Mouse (Mus musculus): ENCODE results near the gene Asrgl1. TPM values are rescaled to one million over a fixed set of nuclear protein-coding genes. Genes with fewer than 3 reads are reported as not detected.
A peak's percentile ranks its signal among the peaks of the same experiment; 100 is the strongest.

Gene Asrgl1
- polyA plus RNA-seq, 1 experiment from 2014 or later = 10.7 TPM

GRCm38 (mm10) chr19:9081311-9082190 is 53.9 kb downstream of the Asrgl1 start:
- H3K27ac ChIP-seq (ENCODE audit: low read depth) = peak overlapping the region; percentile 3; the same call in 1 of the 2 replicates
- H3K4me1 ChIP-seq (replicated peaks; ENCODE audit: control insufficient read depth, insufficient read depth, low read length) = peaks cover 14% of the 10 kb centered on the region
- H3K9ac ChIP-seq (ENCODE audit: low read length) = no peak overlapping the region
- no peaks in the 10 kb centered on the region for H3K27me3 ChIP-seq (replicated peaks; ENCODE audit: control insufficient read depth, insufficient read depth, low read length)
- H3K4me3 ChIP-seq (ENCODE audit: low read depth, low read length) = no peak overlapping the region
- peak; percentile 41 for ATAC-seq (replicated peaks; ENCODE audit: low FRiP score, low TSS enrichment, low read depth)
- 74% methylated on average over 14 of the region's 14 CpGs for WGBS
- DNase-seq (ENCODE audit: low spot score) = no peak
- H3K36me3 ChIP-seq (ENCODE audit: control insufficient read depth, insufficient read depth, low read length) = no peaks in the 10 kb centered on the region
- no peak overlapping the region for H3K4me2 ChIP-seq (ENCODE audit: low read length)
- no peaks in the 10 kb centered on the region for H3K9me3 ChIP-seq (ENCODE audit: control insufficient read depth, low read length)

- Histone ChIP-seq H3K27ac (ENCODE audit: low read depth) (peak overlapping the region; percentile 44; the same call in 1 of the 2 replicates), H3K4me2 (ENCODE audit: low read length) (no peak overlapping the region), H3K4me3 (ENCODE audit: low read depth, low read length) (no peak overlapping the region), H3K36me3 (ENCODE audit: control insufficient read depth, insufficient read depth, low read length) (no peaks in the 10 kb centered on the region), H3K9me3 (ENCODE audit: control insufficient read depth, low read length) (no peaks in the 10 kb centered on the region), H3K4me1 (replicated peaks; ENCODE audit: control insufficient read depth, insufficient read depth, low read length) (peaks cover 14% of the 10 kb centered on the region), H3K27me3 (replicated peaks; ENCODE audit: control insufficient read depth, insufficient read depth, low read length) (no peaks in the 10 kb centered on the region), H3K9ac (ENCODE audit: low read length) (no peak overlapping the region)
- DNase-seq (ENCODE audit: low spot score) = no peak
- 12% methylated on average over 7 of the region's 7 CpGs for WGBS
- no peak for ATAC-seq (replicated peaks; ENCODE audit: low FRiP score, low TSS enrichment, low read depth)
These were observed 55.5 kb downstream of the Asrgl1 start for GRCm38 (mm10) chr19:9079916-9080315.

GRCm38 (mm10) chr19:9076982-9077660 is 58.3 kb downstream of the Asrgl1 start:
- no peaks in the 10 kb centered on the region for H3K9me3 ChIP-seq (ENCODE audit: control insufficient read depth, low read length)
- H3K9ac ChIP-seq (ENCODE audit: low read length) = no peak overlapping the region
- no peaks in the 10 kb centered on the region for H3K36me3 ChIP-seq (ENCODE audit: control insufficient read depth, insufficient read depth, low read length)
- H3K27ac ChIP-seq (ENCODE audit: low read depth) = no peak overlapping the region
- WGBS = 58% methylated on average over 4 of the region's 4 CpGs
- H3K27me3 ChIP-seq (replicated peaks; ENCODE audit: control insufficient read depth, insufficient read depth, low read length) = no peaks in the 10 kb centered on the region
- no peak overlapping the region for H3K4me2 ChIP-seq (ENCODE audit: low read length)
- ATAC-seq (replicated peaks; ENCODE audit: low FRiP score, low TSS enrichment, low read depth) (no peak), DNase-seq (ENCODE audit: low spot score) (no peak)
- peaks cover 26% of the 10 kb centered on the region for H3K4me1 ChIP-seq (replicated peaks; ENCODE audit: control insufficient read depth, insufficient read depth, low read length)
- no peak overlapping the region for H3K4me3 ChIP-seq (ENCODE audit: low read depth, low read length)

DNA sequence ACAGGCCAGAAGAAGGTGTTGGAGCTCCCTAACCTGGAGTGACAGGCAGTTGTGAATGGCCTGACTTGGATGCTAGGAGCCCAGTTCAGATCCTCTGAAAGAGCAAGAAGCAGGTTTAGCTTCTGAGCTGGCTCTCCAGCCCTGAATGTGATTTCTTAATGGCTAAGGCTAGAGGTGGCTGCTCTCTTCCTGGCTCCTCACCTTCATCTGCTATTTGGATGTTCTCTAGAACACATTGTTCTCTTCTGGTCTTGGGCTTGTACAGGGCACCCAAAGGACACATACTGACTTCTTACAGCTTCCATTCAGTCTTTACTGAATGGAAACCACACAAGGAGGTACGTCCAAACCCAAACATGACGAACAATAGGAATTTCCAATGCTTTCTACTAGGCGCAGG is 59.4 kb downstream of the Asrgl1 start:
- Histone ChIP-seq H3K9me3 (ENCODE audit: control insufficient read depth, low read length) (no peaks in the 10 kb centered on the region), H3K27me3 (replicated peaks; ENCODE audit: control insufficient read depth, insufficient read depth, low read length) (no peaks in the 10 kb centered on the region), H3K4me2 (ENCODE audit: low read length) (no peak overlapping the region), H3K9ac (ENCODE audit: low read length) (no peak overlapping the region), H3K27ac (ENCODE audit: low read depth) (no peak overlapping the region), H3K4me1 (replicated peaks; ENCODE audit: control insufficient read depth, insufficient read depth, low read length) (peaks cover 32% of the 10 kb centered on the region), H3K36me3 (ENCODE audit: control insufficient read depth, insufficient read depth, low read length) (no peaks in the 10 kb centered on the region), H3K4me3 (ENCODE audit: low read depth, low read length) (no peak overlapping the region)
- WGBS = 93% methylated on average over 3 of the region's 3 CpGs
- no peak for ATAC-seq (replicated peaks; ENCODE audit: low FRiP score, low TSS enrichment, low read depth)
- DNase-seq (ENCODE audit: low spot score) = no peak

DNA sequence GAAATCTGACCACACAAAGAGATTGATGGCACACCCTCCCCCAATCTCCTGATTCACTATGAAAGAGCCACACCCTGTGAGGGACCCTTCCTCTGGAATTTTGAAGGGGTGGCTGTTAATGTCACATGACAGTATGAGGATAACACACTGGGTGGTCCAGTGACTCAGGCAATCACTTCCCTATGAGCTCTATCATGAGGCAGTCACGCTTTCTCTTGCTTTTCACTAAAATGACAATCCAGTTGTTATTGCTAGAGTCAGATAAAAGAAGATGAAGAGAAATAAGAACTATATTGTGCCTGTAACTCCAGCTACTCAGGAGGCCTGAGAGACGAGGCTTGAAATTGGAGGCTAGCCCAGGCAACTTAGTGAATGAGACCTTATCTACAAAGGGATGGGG is 59.9 kb downstream of the Asrgl1 start:
- no peak overlapping the region for H3K4me3 ChIP-seq (ENCODE audit: low read depth, low read length)

GRCm38 (mm10) chr19:9074424-9074823 is 61.0 kb downstream of the Asrgl1 start:
- DNase-seq (ENCODE audit: low spot score) (no peak), ATAC-seq (replicated peaks; ENCODE audit: low FRiP score, low TSS enrichment, low read depth) (no peak)
- Histone ChIP-seq H3K36me3 (ENCODE audit: control insufficient read depth, insufficient read depth, low read length) (no peaks in the 10 kb centered on the region), H3K4me1 (replicated peaks; ENCODE audit: control insufficient read depth, insufficient read depth, low read length) (peaks cover 46% of the 10 kb centered on the region), H3K4me2 (ENCODE audit: low read length) (no peak overlapping the region), H3K9ac (ENCODE audit: low read length) (no peak overlapping the region), H3K4me3 (ENCODE audit: low read depth, low read length) (no peak overlapping the region), H3K27ac (ENCODE audit: low read depth) (peak overlapping the region; percentile 34; the same call in 1 of the 2 replicates), H3K9me3 (ENCODE audit: control insufficient read depth, low read length) (no peaks in the 10 kb centered on the region), H3K27me3 (replicated peaks; ENCODE audit: control insufficient read depth, insufficient read depth, low read length) (no peaks in the 10 kb centered on the region)
- WGBS = 57% methylated on average over 4 of the region's 4 CpGs

More for the DNA sequence above, 59.9 kb downstream of the Asrgl1 start:
- Histone ChIP-seq H3K27ac (ENCODE audit: low read depth) (no peak overlapping the region), H3K9ac (ENCODE audit: low read length) (no peak overlapping the region), H3K36me3 (ENCODE audit: control insufficient read depth, insufficient read depth, low read length) (no peaks in the 10 kb centered on the region), H3K9me3 (ENCODE audit: control insufficient read depth, low read length) (no peaks in the 10 kb centered on the region), H3K4me1 (replicated peaks; ENCODE audit: control insufficient read depth, insufficient read depth, low read length) (peaks cover 37% of the 10 kb centered on the region), H3K4me2 (ENCODE audit: low read length) (no peak overlapping the region), H3K27me3 (replicated peaks; ENCODE audit: control insufficient read depth, insufficient read depth, low read length) (no peaks in the 10 kb centered on the region)
- no peak for DNase-seq (ENCODE audit: low spot score)
- ATAC-seq (replicated peaks; ENCODE audit: low FRiP score, low TSS enrichment, low read depth) = no peak
- WGBS = 59% methylated on average over 2 of the region's 2 CpGs

DNA sequence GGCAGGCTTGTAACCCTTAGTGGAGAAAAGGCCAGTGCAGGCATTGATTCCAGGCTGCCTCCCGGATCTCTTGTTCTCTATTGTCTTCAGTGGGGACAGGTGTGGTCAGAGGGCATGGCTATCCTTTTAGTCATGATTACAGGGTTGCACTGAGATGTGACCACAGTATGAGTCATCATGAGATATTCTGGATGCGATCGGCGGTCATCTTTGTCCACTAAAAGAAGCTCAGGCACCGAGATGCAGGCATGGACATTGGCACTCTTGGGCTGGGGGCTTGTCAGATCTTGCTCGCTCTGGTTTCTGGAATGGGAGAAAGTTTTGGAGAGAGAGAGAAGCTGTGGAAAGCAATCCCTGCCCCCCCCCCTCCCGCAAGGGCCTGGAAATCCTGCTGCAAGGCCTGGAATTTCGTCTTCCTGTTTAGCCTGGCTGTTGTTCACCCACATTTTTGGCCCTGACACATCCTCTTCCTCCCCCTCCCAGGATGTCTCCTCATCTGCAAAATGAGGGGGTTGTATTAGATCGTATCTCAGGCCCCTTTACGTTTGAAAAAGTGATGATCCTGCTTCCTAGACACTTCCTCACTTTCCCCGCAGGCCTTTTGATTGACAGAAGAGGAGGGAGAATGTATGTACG is 61.5 kb downstream of the Asrgl1 start:
- H3K4me2 ChIP-seq (ENCODE audit: low read length) = no peak overlapping the region
- 0 out of 2 replicates have a peak overlapping the region, but pooled peaks have one; percentile 9 for H3K9ac ChIP-seq (ENCODE audit: low read length)
- ATAC-seq (replicated peaks; ENCODE audit: low FRiP score, low TSS enrichment, low read depth) (no peak), DNase-seq (ENCODE audit: low spot score) (no peak)
- 47% methylated on average over 12 of the region's 12 CpGs for WGBS
- no peaks in the 10 kb centered on the region for H3K27me3 ChIP-seq (replicated peaks; ENCODE audit: control insufficient read depth, insufficient read depth, low read length)
- no peaks in the 10 kb centered on the region for H3K9me3 ChIP-seq (ENCODE audit: control insufficient read depth, low read length)
- H3K27ac ChIP-seq (ENCODE audit: low read depth) = peak overlapping the region; percentile 61
- peaks cover 46% of the 10 kb centered on the region for H3K4me1 ChIP-seq (replicated peaks; ENCODE audit: control insufficient read depth, insufficient read depth, low read length)
- H3K36me3 ChIP-seq (ENCODE audit: control insufficient read depth, insufficient read depth, low read length) = no peaks in the 10 kb centered on the region
- H3K4me3 ChIP-seq (ENCODE audit: low read depth, low read length) = no peak overlapping the region

DNA sequence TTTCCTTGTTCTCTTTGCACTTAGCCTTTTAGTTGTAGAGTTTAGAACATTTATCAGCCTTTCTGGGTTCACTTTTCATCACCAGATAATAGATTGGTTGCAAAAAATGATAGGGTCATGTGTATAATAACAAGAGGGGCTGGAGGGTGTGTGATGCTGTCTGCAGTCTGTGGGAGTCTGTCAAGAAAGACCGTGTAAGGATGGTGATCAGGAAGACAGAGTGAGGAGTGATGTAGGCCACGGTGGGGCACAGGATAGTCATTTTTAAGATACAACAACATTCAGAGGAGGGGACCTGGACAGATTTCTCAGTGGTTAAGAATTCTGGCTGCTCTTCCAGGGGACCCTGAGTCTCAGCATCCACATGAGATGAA is 63.3 kb downstream of the Asrgl1 start:
- no peaks in the 10 kb centered on the region for H3K27me3 ChIP-seq (replicated peaks; ENCODE audit: control insufficient read depth, insufficient read depth, low read length)
- H3K4me3 ChIP-seq (ENCODE audit: low read depth, low read length) = no peak overlapping the region
- no peaks in the 10 kb centered on the region for H3K9me3 ChIP-seq (ENCODE audit: control insufficient read depth, low read length)
- no peak overlapping the region for H3K9ac ChIP-seq (ENCODE audit: low read length)
- peaks cover 45% of the 10 kb centered on the region for H3K4me1 ChIP-seq (replicated peaks; ENCODE audit: control insufficient read depth, insufficient read depth, low read length)
- no peak for DNase-seq (ENCODE audit: low spot score)
- WGBS = 43% methylated on average over 2 of the region's 2 CpGs
- H3K36me3 ChIP-seq (ENCODE audit: control insufficient read depth, insufficient read depth, low read length) = no peaks in the 10 kb centered on the region
- peak overlapping the region; percentile 96 for H3K27ac ChIP-seq (ENCODE audit: low read depth)
- ATAC-seq (replicated peaks; ENCODE audit: low FRiP score, low TSS enrichment, low read depth) = no peak
- no peak overlapping the region for H3K4me2 ChIP-seq (ENCODE audit: low read length)

Measured in intestine, embryonic 14.5 days (tissue).